Mouse (Mus musculus): ENCODE data around the gene Psme2. TPM values are rescaled to one million over a fixed set of nuclear protein-coding genes. Genes with fewer than 3 reads are reported as not detected.

Psme2 gene
- polyA plus RNA-seq (2012; rRNA removed): 45.0 and 60.5 TPM in 2 replicates

- TF ChIP-seq POLR2A (IDR thresholded peaks at IDR 0.05; ENCODE audit: borderline replicate concordance, extremely low read depth, low read depth, low read length): peak; percentile 71; the same call in 1 of the 2 replicates
- no peak for TF ChIP-seq CTCF (IDR thresholded peaks at IDR 0.05; ENCODE audit: insufficient read depth, low read length)
- DNase-seq: peak; percentile 91
- under 1% methylated on average over 22 of the region's 22 CpGs for WGBS
- peak within 1 kb of the TSS; percentile 87 for H3K4me3 ChIP-seq (replicated peaks; ENCODE audit: extremely low read depth, low read depth, low read length)
- H3K4me1 ChIP-seq (ENCODE audit: control insufficient read depth, insufficient read depth, low read length): peaks cover 18% of the 10 kb centered on the region
Observed at GRCm38 (mm10) chr14:55590748-55591330, at the start of gene Psme2. Gene Psme2, minus strand, starts transcription at chr14:55591113.

- WGBS: 93% methylated on average over 9 of the region's 9 CpGs
- DNase-seq: no peak
- Histone ChIP-seq H3K4me3 (replicated peaks; ENCODE audit: extremely low read depth, low read depth, low read length) (no peak within 1 kb of the TSS), H3K4me1 (ENCODE audit: control insufficient read depth, insufficient read depth, low read length) (peaks cover 10% of the 10 kb centered on the region)
- TF ChIP-seq CTCF (IDR thresholded peaks at IDR 0.05; ENCODE audit: insufficient read depth, low read length) (no peak), POLR2A (IDR thresholded peaks at IDR 0.05; ENCODE audit: borderline replicate concordance, extremely low read depth, low read depth, low read length) (no peak)
Observed at GRCm38 (mm10) chr14:55637795-55638194, 46.9 kb upstream of the Psme2 start, which contains the start of gene Gm49378. Gene Gm49378, minus strand, starts transcription at chr14:55637895.

GRCm38 (mm10) chr14:55635523-55636007, 44.7 kb upstream of the Psme2 start, which contains the start of gene Ipo4:
Gene Ipo4, minus strand, starts transcription at chr14:55635957.
- DNase-seq: peak; percentile 81
- peaks cover 5% of the 10 kb centered on the region for H3K4me1 ChIP-seq (ENCODE audit: control insufficient read depth, insufficient read depth, low read length)
- peak within 1 kb of the TSS; percentile 75 for H3K4me3 ChIP-seq (replicated peaks; ENCODE audit: extremely low read depth, low read depth, low read length)
- WGBS: under 1% methylated on average over 33 of the region's 33 CpGs
- peak; percentile 86; the same call in 1 of the 2 replicates for TF ChIP-seq POLR2A (IDR thresholded peaks at IDR 0.05; ENCODE audit: borderline replicate concordance, extremely low read depth, low read depth, low read length)
- TF ChIP-seq CTCF (IDR thresholded peaks at IDR 0.05; ENCODE audit: insufficient read depth, low read length): no peak

- TF ChIP-seq CTCF (IDR thresholded peaks at IDR 0.05; ENCODE audit: insufficient read depth, low read length): no peak
- TF ChIP-seq POLR2A (IDR thresholded peaks at IDR 0.05; ENCODE audit: borderline replicate concordance, extremely low read depth, low read depth, low read length): no peak
- peak overlapping the region; percentile 75 for H3K4me3 ChIP-seq (replicated peaks; ENCODE audit: extremely low read depth, low read depth, low read length)
- H3K4me1 ChIP-seq (ENCODE audit: control insufficient read depth, insufficient read depth, low read length): peaks cover 5% of the 10 kb centered on the region
- WGBS: 6% methylated on average over 23 of the region's 23 CpGs
- DNase-seq: no peak
Observed at GRCm38 (mm10) chr14:55634874-55635522, 44.1 kb upstream of the Psme2 start.

- no peaks in the 10 kb centered on the region for H3K4me1 ChIP-seq (ENCODE audit: control insufficient read depth, insufficient read depth, low read length)
- DNase-seq: peak; percentile 64
- TF ChIP-seq CTCF (IDR thresholded peaks at IDR 0.05; ENCODE audit: insufficient read depth, low read length) (peak; percentile 90), POLR2A (IDR thresholded peaks at IDR 0.05; ENCODE audit: borderline replicate concordance, extremely low read depth, low read depth, low read length) (no peak)
- WGBS: 45% methylated on average over 5 of the region's 5 CpGs
- no peak overlapping the region for H3K4me3 ChIP-seq (replicated peaks; ENCODE audit: extremely low read depth, low read depth, low read length)
Observed at GRCm38 (mm10) chr14:55629312-55629711, 38.4 kb upstream of the Psme2 start.

GRCm38 (mm10) chr14:55628077-55628827, 37.3 kb upstream of the Psme2 start:
- Histone ChIP-seq H3K4me1 (ENCODE audit: control insufficient read depth, insufficient read depth, low read length) (no peaks in the 10 kb centered on the region), H3K4me3 (replicated peaks; ENCODE audit: extremely low read depth, low read depth, low read length) (no peak overlapping the region)
- TF ChIP-seq POLR2A (IDR thresholded peaks at IDR 0.05; ENCODE audit: borderline replicate concordance, extremely low read depth, low read depth, low read length) (no peak), CTCF (IDR thresholded peaks at IDR 0.05; ENCODE audit: insufficient read depth, low read length) (no peak)
- DNase-seq: no peak
- 86% methylated on average over 27 of the region's 27 CpGs for WGBS

- Histone ChIP-seq H3K4me1 (ENCODE audit: control insufficient read depth, insufficient read depth, low read length) (0 out of 2 replicates have a peak, but pooled peaks cover 2% of the 10 kb centered on the region), H3K4me3 (replicated peaks; ENCODE audit: extremely low read depth, low read depth, low read length) (peak overlapping the region; percentile 18)
- DNase-seq: no peak
- WGBS: 31% methylated on average over 22 of the region's 22 CpGs
- TF ChIP-seq POLR2A (IDR thresholded peaks at IDR 0.05; ENCODE audit: borderline replicate concordance, extremely low read depth, low read depth, low read length): no peak
- TF ChIP-seq CTCF (IDR thresholded peaks at IDR 0.05; ENCODE audit: insufficient read depth, low read length): no peak
Observed at GRCm38 (mm10) chr14:55618486-55619195, 27.7 kb upstream of the Psme2 start.

- no peak for DNase-seq
- 23% methylated on average over 21 of the region's 21 CpGs for WGBS
- Histone ChIP-seq H3K4me3 (replicated peaks; ENCODE audit: extremely low read depth, low read depth, low read length) (peak within 1 kb of the TSS; percentile 18), H3K4me1 (ENCODE audit: control insufficient read depth, insufficient read depth, low read length) (0 out of 2 replicates have a peak, but pooled peaks cover 2% of the 10 kb centered on the region)
- TF ChIP-seq CTCF (IDR thresholded peaks at IDR 0.05; ENCODE audit: insufficient read depth, low read length) (0 out of 2 replicates have a peak, but pooled peaks have one; percentile 11), POLR2A (IDR thresholded peaks at IDR 0.05; ENCODE audit: borderline replicate concordance, extremely low read depth, low read depth, low read length) (no peak)
Observed at GRCm38 (mm10) chr14:55617822-55618221, 26.9 kb upstream of the Psme2 start, which contains the start of gene Rec8. Gene Rec8, plus strand, starts transcription at chr14:55618037.
